11 mouse cellular contexts compared by ENCODE assay signal in genomic region chr3:66738201-66739062, GRCm38 (mm10).
DNase-seq lines count a peak whose midpoint lies in the region; ATAC-seq lines count a peak whose summit lies in the region.
"Had no signal": no experiment of that assay in that cellular context is flagged by ENCODE, and none has a peak within 500 bp of the region (broad histone marks: within the 10 kb centered on the region; RNA-seq: fewer than 3 reads in every experiment).

No protein-coding gene starts in this region.

- H3K4me1 ChIP-seq in heart, embryonic 10.5 days: no peaks in the 10 kb centered on the region
- peaks cover 30% of the 10 kb centered on the region for H3K4me1 ChIP-seq in limb, embryonic 13.5 days
- H3K4me1 ChIP-seq: stomach, embryonic 15.5 days had no signal

- no peaks in the 10 kb centered on the region for H3K27me3 ChIP-seq in heart, embryonic 10.5 days (ENCODE audit: insufficient read depth, poor library complexity, severe bottlenecking)
- H3K27me3 ChIP-seq in limb, embryonic 13.5 days: peaks cover 84% of the 10 kb centered on the region
- H3K27me3 ChIP-seq: stomach, embryonic 15.5 days had no signal

- no peaks in the 10 kb centered on the region for H3K36me3 ChIP-seq in heart, embryonic 10.5 days
- no peaks in the 10 kb centered on the region for H3K36me3 ChIP-seq in limb, embryonic 13.5 days
- H3K36me3 ChIP-seq: stomach, embryonic 15.5 days had no signal

- H3K4me3 ChIP-seq in heart, embryonic 10.5 days: no peak overlapping the region
- H3K4me3 ChIP-seq in limb, embryonic 13.5 days: no peak overlapping the region
- H3K4me3 ChIP-seq: myocyte; stomach, embryonic 15.5 days had no signal

- H3K27ac ChIP-seq in heart, embryonic 10.5 days: no peak overlapping the region
- 0 out of 2 replicates have a peak overlapping the region, but pooled peaks have one; percentile 10 for H3K27ac ChIP-seq in limb, embryonic 13.5 days
- H3K27ac ChIP-seq: stomach, embryonic 15.5 days had no signal

- H3K4me2 ChIP-seq in limb, embryonic 13.5 days (replicated peaks): peak overlapping the region; percentile 41
- H3K4me2 ChIP-seq: stomach, embryonic 15.5 days had no signal

- ATAC-seq in limb, embryonic 13.5 days (ENCODE audit: low FRiP score, low read depth): peak; percentile 68
- ATAC-seq in activated CD4-positive, CD25-positive, alpha-beta regulatory T cell, adult 4 months: no peak

- peak; percentile 45 for DNase-seq in heart, postnatal 4 days
- no peak for DNase-seq in heart, embryonic 10.5 days (ENCODE audit: low spot score)
- peak; percentile 61 for DNase-seq in NIH3T3 (ENCODE audit: low read depth)
- DNase-seq in adrenal gland, postnatal 25 days: peak; percentile 48
- no peak for DNase-seq in spleen, postnatal 36 days (ENCODE audit: low spot score in 2 of 2)
- DNase-seq in embryo, embryonic 10.5 days (ENCODE audit: low spot score): no peak
- DNase-seq: layer of hippocampus, postnatal 36 days had no signal

- H3K9ac ChIP-seq in limb, embryonic 13.5 days: no peak overlapping the region
- H3K9ac ChIP-seq: stomach, embryonic 15.5 days had no signal

- WGBS in heart, embryonic 10.5 days: 81% methylated on average over 12 of the region's 12 CpGs
- WGBS in limb, embryonic 13.5 days: 54% methylated on average over 12 of the region's 12 CpGs

- no peaks in the 10 kb centered on the region for H3K9me3 ChIP-seq in heart, embryonic 10.5 days
- H3K9me3 ChIP-seq in limb, embryonic 13.5 days: no peaks in the 10 kb centered on the region
- H3K9me3 ChIP-seq: stomach, embryonic 15.5 days had no signal

Comparison
In these comparisons a context has a peak if more than half of its experiments do, and no peak if none do; other contexts are left out.
1. DNase-seq: peak in heart, postnatal 4 days (single experiment), NIH3T3 (single experiment) and adrenal gland, postnatal 25 days (single experiment); none in heart, embryonic 10.5 days (single experiment), spleen, postnatal 36 days (0 of 2) and embryo, embryonic 10.5 days (single experiment).